Comparison of ENCODE assay signal across 10 mouse cellular contexts in the genomic region with DNA sequence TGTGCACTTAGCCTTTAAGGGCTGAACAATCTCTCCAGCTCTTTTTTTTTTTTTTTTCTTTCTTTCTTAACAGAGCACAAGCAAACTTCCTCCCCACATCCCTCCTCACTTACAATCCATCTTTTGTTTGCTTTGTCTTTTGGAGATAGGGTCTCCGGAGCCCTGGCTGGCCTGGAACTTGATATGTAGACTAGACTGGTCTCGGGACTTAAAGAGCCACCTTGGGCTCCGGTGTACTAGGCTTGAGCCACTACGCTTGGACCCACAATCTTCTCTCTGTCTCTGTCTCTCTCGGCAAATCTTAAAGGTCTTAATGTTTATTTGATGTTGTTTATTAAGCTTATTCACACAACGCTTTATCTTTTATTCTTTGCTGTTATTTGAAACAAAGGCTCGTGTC. TPM values are rescaled to one million over a fixed set of nuclear protein-coding genes. Genes with fewer than 3 reads are reported as not detected.
A peak's percentile ranks its signal among the peaks of the same experiment; 100 is the strongest.
DNase-seq lines count a peak whose midpoint lies in the region; ATAC-seq and TF ChIP-seq lines count a peak whose summit lies in the region.
"Had no signal": no experiment of that assay in that cellular context is flagged by ENCODE, and none has a peak within 500 bp of the region (broad histone marks: within the 10 kb centered on the region; RNA-seq: fewer than 3 reads in every experiment).

No protein-coding gene starts in this region.

- 0 out of 2 replicates have a peak, but pooled peaks cover 2% of the 10 kb centered on the region for H3K27me3 ChIP-seq in heart, embryonic 15.5 days
- peaks cover 2% of the 10 kb centered on the region; the same call in 1 of the 2 replicates for H3K27me3 ChIP-seq in G1E (ENCODE audit: insufficient read depth, low read length)
- peaks cover 23% of the 10 kb centered on the region for H3K27me3 ChIP-seq in forebrain, embryonic 16.5 days (replicated peaks; ENCODE audit: control insufficient read depth, insufficient read depth, low read length)
- H3K27me3 ChIP-seq in liver, embryonic 16.5 days (ENCODE audit: control insufficient read depth, insufficient read depth, low read depth, low read length), result no peaks in the 10 kb centered on the region
- H3K27me3 ChIP-seq in cerebellum, adult 2 months (ENCODE audit: control insufficient read depth, insufficient read depth, low read length), result no peaks in the 10 kb centered on the region; the same call in 1 of the 2 replicates

- DNase-seq in heart, postnatal 14 days, result no peak
- DNase-seq in G1E (ENCODE audit: low spot score), result no peak
- DNase-seq in cerebellum, adult 2 months, result no peak
- no peak for DNase-seq in left cerebral cortex, postnatal 36 days (ENCODE audit: low spot score in 2 of 2)
- DNase-seq in right cerebral cortex, postnatal 36 days (ENCODE audit: low spot score in 2 of 2), result no peak
- DNase-seq: cerebellum, adult 9-11 months; kidney, postnatal 14 days had no signal

- TF ChIP-seq POLR2A in cerebellum, adult 2 months (IDR thresholded peaks at IDR 0.05; ENCODE audit: borderline replicate concordance, insufficient read depth, low read length), result no peak

- TF ChIP-seq CTCF in G1E (IDR thresholded peaks at IDR 0.05; ENCODE audit: low read depth, low read length), result no peak
- no peak for TF ChIP-seq CTCF in cerebellum, adult 2 months (IDR thresholded peaks at IDR 0.05; ENCODE audit: borderline replicate concordance, insufficient read depth, low read depth, low read length)

- intact Hi-C loops in heart, postnatal 14 days (cut with DNase I), result no loop called here
- intact Hi-C loops in left cerebral cortex, postnatal 36 days (cut with DNase I), result no loop called here

- no peaks in the 10 kb centered on the region for H3K36me3 ChIP-seq in heart, embryonic 15.5 days
- H3K36me3 ChIP-seq in G1E (replicated peaks), result no peaks in the 10 kb centered on the region
- H3K36me3 ChIP-seq in forebrain, embryonic 16.5 days (ENCODE audit: control insufficient read depth, insufficient read depth), result no peaks in the 10 kb centered on the region
- H3K36me3 ChIP-seq in liver, embryonic 16.5 days (ENCODE audit: control insufficient read depth, insufficient read depth), result no peaks in the 10 kb centered on the region

- H3K27ac ChIP-seq in heart, embryonic 15.5 days, result no peak overlapping the region
- no peak overlapping the region for H3K27ac ChIP-seq in forebrain, embryonic 16.5 days (ENCODE audit: low read length)
- H3K27ac ChIP-seq in liver, embryonic 16.5 days (ENCODE audit: low read length), result no peak overlapping the region
- H3K27ac ChIP-seq in cerebellum, adult 2 months (ENCODE audit: insufficient read depth, low read length), result no peak overlapping the region

- H3K4me3 ChIP-seq in heart, embryonic 15.5 days, result peak overlapping the region; percentile 21
- peak overlapping the region; percentile 57; the same call in 1 of the 2 replicates for H3K4me3 ChIP-seq in G1E (ENCODE audit: low read depth, low read length)
- peak overlapping the region; percentile 15; the same call in 1 of the 2 replicates for H3K4me3 ChIP-seq in forebrain, embryonic 16.5 days (replicated peaks; ENCODE audit: low read length)
- peak overlapping the region; percentile 48 for H3K4me3 ChIP-seq in liver, embryonic 16.5 days (ENCODE audit: low read depth, low read length)
- H3K4me3 ChIP-seq in cerebellum, adult 2 months (replicated peaks; ENCODE audit: insufficient read depth, low read depth, low read length), result no peak overlapping the region

- no peak overlapping the region for H3K9ac ChIP-seq in heart, embryonic 15.5 days
- H3K9ac ChIP-seq in forebrain, embryonic 16.5 days (replicated peaks; ENCODE audit: low read depth, low read length), result no peak overlapping the region
- peak overlapping the region; percentile 50 for H3K9ac ChIP-seq in liver, embryonic 16.5 days (ENCODE audit: low read depth, low read length)

- H3K9me3 ChIP-seq in heart, embryonic 15.5 days (replicated peaks), result no peaks in the 10 kb centered on the region
- H3K9me3 ChIP-seq in G1E (replicated peaks), result no peaks in the 10 kb centered on the region
- no peaks in the 10 kb centered on the region for H3K9me3 ChIP-seq in forebrain, embryonic 16.5 days (ENCODE audit: control insufficient read depth, low read length)
- no peaks in the 10 kb centered on the region for H3K9me3 ChIP-seq in liver, embryonic 16.5 days (replicated peaks; ENCODE audit: control insufficient read depth, low read length)

- ATAC-seq in heart, embryonic 15.5 days (replicated peaks; ENCODE audit: insufficient number of reproducible peaks, insufficient read depth, low FRiP score, low read depth), result no peak
- ATAC-seq in G1E (ENCODE audit: extremely low read depth, insufficient number of reproducible peaks, low FRiP score, poor library complexity, severe bottlenecking), result no peak
- no peak for ATAC-seq in forebrain, embryonic 16.5 days
- ATAC-seq in liver, embryonic 16.5 days (ENCODE audit: low read depth), result no peak

- 11% methylated on average over 7 of the region's 7 CpGs for WGBS in heart, embryonic 15.5 days
- WGBS in forebrain, embryonic 16.5 days, result 6% methylated on average over 7 of the region's 7 CpGs
- 6% methylated on average over 7 of the region's 7 CpGs for WGBS in liver, embryonic 16.5 days (ENCODE audit: insufficient replicate concordance)
- 39% methylated on average over 7 of the region's 7 CpGs for WGBS in cerebellum, adult 2 months

- H3K4me1 ChIP-seq in heart, embryonic 15.5 days (replicated peaks), result peaks cover 9% of the 10 kb centered on the region
- peaks cover 47% of the 10 kb centered on the region for H3K4me1 ChIP-seq in G1E (ENCODE audit: insufficient read depth, low read depth, low read length)
- no peaks in the 10 kb centered on the region for H3K4me1 ChIP-seq in forebrain, embryonic 16.5 days (replicated peaks; ENCODE audit: control insufficient read depth, insufficient read depth, low read length)
- peaks cover 21% of the 10 kb centered on the region for H3K4me1 ChIP-seq in liver, embryonic 16.5 days (ENCODE audit: control insufficient read depth, low read depth, low read length)
- no peaks in the 10 kb centered on the region for H3K4me1 ChIP-seq in cerebellum, adult 2 months (ENCODE audit: control insufficient read depth, insufficient read depth, low read length)

- H3K4me2 ChIP-seq in heart, embryonic 15.5 days, result peak overlapping the region; percentile 40
- H3K4me2 ChIP-seq in forebrain, embryonic 16.5 days (ENCODE audit: low read length), result no peak overlapping the region; the same call in 1 of the 2 replicates
- H3K4me2 ChIP-seq in liver, embryonic 16.5 days (ENCODE audit: low read depth, low read length), result peak overlapping the region; percentile 67

RNA-seq across cellular contexts. Expression of a gene that starts 34.2 kb away (rescaled TPM):
- 3.8 and 5.1 TPM in 2 replicates for polyA plus RNA-seq in heart, embryonic 15.5 days (2015; fragmentation: Nextera tagmentation; extraction: Ambion mirVana)
- total RNA-seq in heart, postnatal 14 days (2021), result under 1 TPM; 0.62 to 0.90 TPM
- 10.4 and 20.1 TPM in 2 replicates for total RNA-seq in G1E (2014; fragmentation: Nextera tagmentation)
- 2.2 and 3.6 TPM in 2 replicates for total RNA-seq in G1E (2017)
- 0.20 and 0.26 TPM in 2 replicates for polyA plus RNA-seq in G1E (2012)
- polyA plus RNA-seq in forebrain, embryonic 16.5 days (2015; fragmentation: Nextera tagmentation; extraction: Ambion mirVana), result 24.8 and 25.7 TPM in 2 replicates
- polyA plus RNA-seq in liver, embryonic 16.5 days (2015; fragmentation: Nextera tagmentation; extraction: Ambion mirVana), result 0.55 and 0.56 TPM in 2 replicates
- polyA plus RNA-seq in cerebellum, adult 2 months (2012; rRNA removed), result 0.95 and 1.0 TPM in 2 replicates
- total RNA-seq in left cerebral cortex, postnatal 36 days (2021), result 1 to 10 TPM; 3.7 to 4.2 TPM
